Comparison of ENCODE assay signal across 2 mouse cellular contexts in the genomic region with DNA sequence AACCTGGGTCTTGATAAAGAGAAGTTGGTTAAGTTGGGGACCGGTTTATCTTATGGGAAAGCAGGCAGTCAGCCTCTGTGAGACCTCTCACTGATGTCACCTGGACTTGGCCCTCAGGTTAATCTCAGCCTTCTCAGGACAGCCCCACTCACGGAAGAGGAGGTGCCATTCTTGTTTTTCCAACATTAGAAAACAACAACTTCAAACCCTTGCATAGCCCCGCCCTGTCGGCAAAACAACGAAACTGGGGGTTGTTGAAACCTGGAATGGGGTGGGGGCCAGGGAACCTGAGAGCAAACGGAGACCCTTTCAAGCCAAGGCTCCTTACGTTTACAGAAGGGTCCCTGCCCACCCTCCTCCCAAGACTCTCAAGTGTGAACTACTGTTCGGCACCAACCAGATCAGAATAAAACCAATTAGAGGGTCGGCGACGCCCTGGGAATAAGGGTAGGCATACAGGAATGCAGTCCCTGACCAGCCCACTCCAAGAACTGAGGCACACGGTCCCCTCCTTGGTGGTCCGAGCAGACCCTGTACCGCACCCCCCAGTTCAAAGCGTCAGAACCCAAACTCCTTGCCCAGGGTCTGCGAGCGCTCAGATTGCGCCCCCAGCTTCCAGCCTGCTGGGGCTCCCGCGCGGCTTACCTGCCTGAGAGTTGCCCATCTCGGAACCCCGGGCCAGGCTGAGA.
TF ChIP-seq lines count a peak whose summit lies in the region.

No protein-coding gene starts in this region.

TF ChIP-seq in C2C12, 6 proteins besides CTCF, POLR2A, EP300 and RAD21:
- no peak for TF ChIP-seq MAX (IDR thresholded peaks at IDR 0.05)
- no peak for TF ChIP-seq CEBPB (IDR thresholded peaks at IDR 0.05; ENCODE audit: low read depth)
- no peak for TF ChIP-seq USF1 (IDR thresholded peaks at IDR 0.05; ENCODE audit: low read depth)
- TF ChIP-seq FOSL1 (IDR thresholded peaks at IDR 0.05; ENCODE audit: insufficient read depth, low read length, poor library complexity, severe bottlenecking): no peak
- no peak for TF ChIP-seq MYOD1 (IDR thresholded peaks at IDR 0.05; ENCODE audit: control insufficient read depth, insufficient read length, low read depth)

TF ChIP-seq in ES-E14, 5 proteins besides CTCF, POLR2A, EP300 and RAD21:
- no peak for TF ChIP-seq ZC3H11A (IDR thresholded peaks at IDR 0.05; ENCODE audit: borderline replicate concordance, low read depth, low read length)
- TF ChIP-seq ZNF384 (IDR thresholded peaks at IDR 0.05; ENCODE audit: low read depth, low read length): no peak
- TF ChIP-seq MAFK (IDR thresholded peaks at IDR 0.05; ENCODE audit: insufficient read depth, low read depth, low read length): no peak
- TF ChIP-seq CHD2 (IDR thresholded peaks at IDR 0.05; ENCODE audit: low read depth, low read length): no peak
- no peak for TF ChIP-seq HCFC1 (IDR thresholded peaks at IDR 0.05; ENCODE audit: borderline replicate concordance, insufficient read depth, low read length)
